Comparison of ENCODE assay signal across 13 mouse cellular contexts in the genomic region with DNA sequence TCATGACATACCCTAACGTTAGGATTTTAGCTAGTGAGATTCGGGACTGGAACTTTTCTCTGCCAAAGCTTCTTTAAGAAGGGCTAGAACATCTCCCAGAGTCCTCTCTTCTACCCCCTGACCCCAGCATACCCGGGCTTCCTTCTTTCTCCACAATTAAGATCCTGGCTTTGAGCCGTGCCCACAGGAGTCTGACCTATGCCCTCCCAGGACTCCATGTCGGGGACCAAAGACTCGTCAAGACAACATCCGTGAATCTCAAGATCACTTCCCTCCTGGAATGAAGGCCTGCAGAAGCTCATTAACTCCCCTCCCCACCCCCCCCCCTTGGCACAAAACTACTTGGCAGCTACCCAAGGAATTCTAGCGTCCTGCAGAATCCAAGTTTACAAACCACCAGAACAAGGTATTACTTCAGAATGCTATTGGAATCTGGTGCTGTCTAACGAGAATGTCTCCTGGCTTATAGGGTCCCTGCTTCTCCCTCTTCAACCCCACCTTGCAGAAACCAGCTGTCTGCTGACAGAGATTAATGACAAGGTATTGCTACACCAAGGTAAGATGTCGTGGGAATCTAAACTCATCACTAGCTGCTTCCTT. TPM values are rescaled to one million over a fixed set of nuclear protein-coding genes. Genes with fewer than 3 reads are reported as not detected.
DNase-seq lines count a peak whose midpoint lies in the region; ATAC-seq and TF ChIP-seq lines count a peak whose summit lies in the region.
"Had no signal": no experiment of that assay in that cellular context is flagged by ENCODE, and none has a peak within 500 bp of the region (broad histone marks: within the 10 kb centered on the region; RNA-seq: fewer than 3 reads in every experiment).

No protein-coding gene starts in this region.

- H3K36me3 ChIP-seq in liver, embryonic 11.5 days (ENCODE audit: control insufficient read depth, insufficient read depth, low read length): no peaks in the 10 kb centered on the region
- H3K36me3 ChIP-seq in kidney, adult 2 months (ENCODE audit: control insufficient read depth, insufficient read depth, low read length): no peaks in the 10 kb centered on the region
- H3K36me3 ChIP-seq in stomach, embryonic 15.5 days: peaks cover 23% of the 10 kb centered on the region
- H3K36me3 ChIP-seq: G1E had no signal

- TF ChIP-seq POLR2A in kidney, adult 2 months (IDR thresholded peaks at IDR 0.05; ENCODE audit: low read depth, low read length): no peak

- no peak overlapping the region for H3K4me3 ChIP-seq in gastrocnemius, adult 2 months
- no peak overlapping the region for H3K4me3 ChIP-seq in liver, embryonic 11.5 days (ENCODE audit: low read depth, low read length)
- no peak overlapping the region for H3K4me3 ChIP-seq in kidney, adult 2 months (ENCODE audit: insufficient read depth, low read depth, low read length)
- no peak overlapping the region for H3K4me3 ChIP-seq in stomach, embryonic 15.5 days (replicated peaks)
- H3K4me3 ChIP-seq: midbrain, embryonic 13.5 days; neural tube, embryonic 13.5 days had no signal

- no peaks in the 10 kb centered on the region for H3K27me3 ChIP-seq in liver, embryonic 11.5 days (replicated peaks; ENCODE audit: control insufficient read depth, insufficient read depth, low read length)
- no peaks in the 10 kb centered on the region for H3K27me3 ChIP-seq in kidney, adult 2 months (replicated peaks; ENCODE audit: control insufficient read depth, insufficient read depth, low read length)
- H3K27me3 ChIP-seq in stomach, embryonic 15.5 days (replicated peaks): no peaks in the 10 kb centered on the region
- H3K27me3 ChIP-seq: midbrain, embryonic 13.5 days; neural tube, embryonic 13.5 days had no signal

- H3K9ac ChIP-seq in liver, embryonic 11.5 days (ENCODE audit: low read depth, low read length): no peak overlapping the region
- H3K9ac ChIP-seq in stomach, embryonic 15.5 days: no peak overlapping the region
- H3K9ac ChIP-seq: liver, postnatal 0 days; midbrain, embryonic 13.5 days; neural tube, embryonic 13.5 days had no signal

- WGBS in liver, embryonic 11.5 days: 54% methylated on average over 10 of the region's 10 CpGs
- 17% methylated on average over 10 of the region's 10 CpGs for WGBS in kidney, adult 2 months
- WGBS in stomach, embryonic 15.5 days: 32% methylated on average over 10 of the region's 10 CpGs

- ATAC-seq in liver, embryonic 11.5 days (replicated peaks; ENCODE audit: low FRiP score): no peak
- ATAC-seq in stomach, embryonic 15.5 days (ENCODE audit: insufficient read depth, low FRiP score, low read depth): peak; percentile 28; the same call in 1 of the 2 replicates
- ATAC-seq: liver, postnatal 0 days had no signal

- intact Hi-C loops in gastrocnemius, adult 2 months (cut with DNase I): no loop called here
- intact Hi-C loops in gastrocnemius, postnatal 14 days (cut with DNase I; ENCODE audit: low total_unique reads): no loop called here

- TF ChIP-seq CTCF in gastrocnemius, adult 2 months (IDR thresholded peaks at IDR 0.05): no peak
- no peak for TF ChIP-seq CTCF in kidney, adult 2 months (conservative IDR thresholded peaks at IDR 0.05; ENCODE audit: insufficient read depth, insufficient read length, low read depth, low read length)

- no peaks in the 10 kb centered on the region for H3K9me3 ChIP-seq in liver, embryonic 11.5 days (ENCODE audit: control insufficient read depth, low read length)
- H3K9me3 ChIP-seq in stomach, embryonic 15.5 days: no peaks in the 10 kb centered on the region
- H3K9me3 ChIP-seq: midbrain, embryonic 13.5 days; neural tube, embryonic 13.5 days had no signal

- no peak overlapping the region for H3K4me2 ChIP-seq in liver, embryonic 11.5 days
- no peak overlapping the region for H3K4me2 ChIP-seq in stomach, embryonic 15.5 days
- H3K4me2 ChIP-seq: midbrain, embryonic 13.5 days; neural tube, embryonic 13.5 days had no signal

- H3K27ac ChIP-seq in gastrocnemius, adult 2 months: peak overlapping the region; percentile 58
- no peak overlapping the region for H3K27ac ChIP-seq in liver, embryonic 11.5 days (ENCODE audit: low read depth, low read length)
- H3K27ac ChIP-seq in kidney, adult 2 months (ENCODE audit: insufficient read depth, low read depth, low read length): no peak overlapping the region
- no peak overlapping the region for H3K27ac ChIP-seq in stomach, embryonic 15.5 days
- H3K27ac ChIP-seq: midbrain, embryonic 13.5 days; neural tube, embryonic 13.5 days had no signal

- H3K4me1 ChIP-seq in liver, embryonic 11.5 days (replicated peaks; ENCODE audit: control insufficient read depth, insufficient read depth, low read length): no peaks in the 10 kb centered on the region
- H3K4me1 ChIP-seq in kidney, adult 2 months (ENCODE audit: control insufficient read depth, insufficient read depth, low read length): peaks cover 8% of the 10 kb centered on the region; the same call in 1 of the 2 replicates
- H3K4me1 ChIP-seq in stomach, embryonic 15.5 days: peaks cover 11% of the 10 kb centered on the region

- DNase-seq in gastrocnemius, adult 2 months: no peak
- no peak for DNase-seq in gastrocnemius, postnatal 14 days
- peak; percentile 25 for DNase-seq in liver, embryonic 11.5 days (ENCODE audit: low spot score)
- DNase-seq in liver: no peak
- peak; percentile 62 for DNase-seq in kidney, adult 2 months
- DNase-seq in embryo, embryonic 10.5 days (ENCODE audit: low spot score): no peak
- no peak for DNase-seq in ovary, adult 18-20 months (ENCODE audit: low spot score)
- DNase-seq: liver, postnatal 0 days; right cerebral cortex, postnatal 25 days had no signal

RNA-seq across cellular contexts. Expression of gene Jag1, which starts 36.6 kb away (rescaled TPM):
- total RNA-seq in gastrocnemius, adult 2 months (2021): 1 to 10 TPM; 5.3 to 6.7 TPM
- total RNA-seq in gastrocnemius, postnatal 14 days (2021): 10 to 100 TPM in 1 of 2 experiments, 1 to 10 TPM in 1; 9.5 to 11.4 TPM
- polyA plus RNA-seq in liver, embryonic 11.5 days (2014; fragmentation: Nextera tagmentation; extraction: Ambion mirVana): 4.6 and 4.7 TPM in 2 replicates
- 6.1 and 6.6 TPM in 2 replicates for polyA plus RNA-seq in kidney, adult 2 months (2012; rRNA removed)
- polyA plus RNA-seq in stomach, embryonic 15.5 days (2015; fragmentation: Nextera tagmentation; extraction: Ambion mirVana): 18.3 and 20.3 TPM in 2 replicates
- total RNA-seq: G1E had no signal
- polyA plus RNA-seq: G1E had no signal

Comparison
In these comparisons a context has a peak if more than half of its experiments do, and no peak if none do; other contexts are left out.
1. DNase-seq: peak in liver, embryonic 11.5 days (single experiment) and kidney, adult 2 months (single experiment); none in gastrocnemius, adult 2 months (single experiment), gastrocnemius, postnatal 14 days (single experiment), liver (single experiment), embryo, embryonic 10.5 days (single experiment) and ovary, adult 18-20 months (single experiment).